Mouse (Mus musculus) cerebellum, postnatal 14 days (tissue): ENCODE results near the gene 1700025G04Rik.

Source experiments
- DNase-seq, 2 experiments: peaks; one replicate each; pipeline ENCODE4 v3.0.0; 2021; ENCODE audit warnings: mixed read lengths in 2 of 2

Gene 1700025G04Rik

GRCm38 (mm10) chr1:152075725-152076124 is 14.2 kb downstream of the 1700025G04Rik start:
- no peak for DNase-seq

DNA sequence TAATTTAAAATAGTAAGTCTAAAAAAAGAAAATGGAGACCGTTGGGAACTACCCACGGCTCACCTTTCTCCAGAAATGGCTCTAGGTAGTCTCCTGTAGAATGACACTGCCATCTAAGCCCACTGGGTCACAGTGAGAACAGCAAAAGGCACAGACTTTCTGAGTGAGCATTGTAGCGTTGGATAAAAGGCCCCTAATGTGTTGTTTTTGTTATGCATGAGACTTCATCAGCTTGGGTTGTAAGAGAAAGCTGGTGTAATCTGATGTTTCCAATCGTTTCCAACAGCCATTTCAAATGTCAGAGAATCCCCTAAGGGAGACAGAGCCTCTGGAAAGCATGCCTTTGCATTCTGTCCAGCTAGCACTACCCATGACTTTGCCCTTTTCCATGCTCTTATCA is 19.5 kb downstream of the 1700025G04Rik start:
- DNase-seq: no peak

DNA sequence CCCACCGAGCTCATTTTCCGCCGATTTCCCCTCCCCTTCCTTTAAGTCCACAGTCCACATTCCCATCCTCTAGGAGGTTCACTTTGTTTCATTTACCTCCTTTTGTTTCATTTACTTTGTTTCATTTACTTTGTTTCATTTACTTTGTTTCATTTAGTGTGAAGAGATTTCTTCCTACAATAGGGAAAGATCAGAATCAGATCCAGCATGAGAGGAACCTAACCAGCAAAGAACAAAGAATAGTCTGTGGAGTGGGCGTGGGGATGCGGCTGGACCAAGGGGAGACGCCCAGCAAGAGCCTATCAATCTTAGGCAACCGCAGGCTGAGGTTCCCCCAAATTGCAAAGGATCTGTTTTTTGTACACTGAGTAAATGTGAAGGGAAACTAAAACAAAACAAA is 20.2 kb downstream of the 1700025G04Rik start:
- no peak for DNase-seq

GRCm38 (mm10) chr1:152067919-152068318 is 22.0 kb downstream of the 1700025G04Rik start:
- DNase-seq: no peak

GRCm38 (mm10) chr1:152065527-152065926 is 24.4 kb downstream of the 1700025G04Rik start:
- DNase-seq: no peak

DNA sequence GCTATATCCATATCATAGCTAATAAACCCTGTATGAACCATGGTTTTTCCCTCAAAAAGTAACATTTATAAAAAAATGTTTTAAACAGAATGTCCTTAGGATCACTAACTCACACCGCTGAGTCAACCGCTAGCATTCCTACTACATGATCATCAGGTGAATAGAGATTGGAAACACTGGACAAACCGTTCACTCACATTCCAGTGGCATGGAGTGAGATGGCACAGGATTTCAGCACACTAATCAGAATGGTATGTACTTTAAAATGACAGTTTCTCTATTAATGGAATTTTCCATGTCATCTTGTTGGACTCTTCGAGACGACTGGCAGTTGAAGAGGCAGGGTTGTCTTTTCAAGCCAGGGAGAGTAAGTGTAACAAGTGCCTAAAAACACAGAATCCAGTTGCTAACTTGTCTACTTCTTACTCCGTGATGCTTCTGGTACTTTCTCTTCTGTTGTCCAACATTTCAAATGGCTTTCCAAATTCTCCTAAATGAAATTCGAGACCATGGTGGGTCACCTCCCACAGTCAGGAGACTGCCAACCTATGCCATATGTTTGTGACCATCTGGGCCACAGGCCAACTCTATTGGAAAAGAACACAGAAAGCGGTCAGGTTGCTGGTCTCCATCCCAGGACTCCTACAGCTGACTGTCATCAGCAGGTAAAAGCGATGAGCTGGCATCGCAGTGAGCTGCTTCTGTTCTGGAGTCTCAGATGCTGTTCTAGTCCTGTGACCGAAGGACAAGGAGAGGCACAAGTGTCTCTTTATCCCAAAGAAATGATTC is 26.4 kb downstream of the 1700025G04Rik start:
- peak; percentile 91 to 95 for DNase-seq

- no peak for DNase-seq
These were observed 28.2 kb downstream of the 1700025G04Rik start for GRCm38 (mm10) chr1:152061745-152062144.

DNA sequence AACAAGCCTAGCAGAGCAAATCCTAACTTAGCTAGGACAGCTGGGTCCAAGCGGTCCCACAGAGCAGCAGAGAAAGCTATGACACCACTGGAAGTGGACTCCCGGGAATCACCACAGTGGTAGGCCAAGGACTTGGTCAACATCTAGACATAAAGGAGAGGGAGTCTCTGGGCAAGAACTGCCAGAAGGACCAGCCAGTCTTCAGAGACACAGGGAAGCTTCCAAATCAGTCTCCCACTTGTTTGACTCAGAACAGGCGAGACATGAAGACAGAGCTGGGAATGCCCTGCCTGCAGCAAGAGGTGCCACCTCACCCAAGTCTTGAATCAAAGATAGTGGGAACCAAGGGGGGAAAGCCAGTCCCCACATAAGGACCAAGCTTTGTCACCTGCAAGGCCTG is 29.7 kb downstream of the 1700025G04Rik start:
- no peak for DNase-seq

DNA sequence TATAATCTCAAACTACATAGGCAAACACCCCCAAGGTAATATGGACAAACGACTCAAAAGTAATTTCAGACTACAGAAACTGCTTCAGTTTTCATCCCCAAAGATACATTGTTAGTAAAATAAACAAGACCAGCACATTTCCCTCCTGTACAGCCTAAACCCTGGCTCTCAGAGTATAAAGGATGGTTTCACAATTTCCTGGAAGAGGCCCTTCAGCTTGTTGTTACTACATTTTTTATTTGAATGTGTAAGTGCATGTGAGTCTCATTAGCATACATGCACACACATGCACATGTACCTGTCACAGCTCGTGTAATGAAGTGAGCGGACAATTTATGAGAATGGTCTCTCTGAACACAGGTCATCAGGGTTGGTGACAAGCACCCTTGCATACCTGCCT is 31.1 kb downstream of the 1700025G04Rik start:
- no peak for DNase-seq

- DNase-seq: no peak
These were observed 36.8 kb downstream of the 1700025G04Rik start for GRCm38 (mm10) chr1:152053112-152053511.

GRCm38 (mm10) chr1:152051858-152052257 is 38.1 kb downstream of the 1700025G04Rik start:
- DNase-seq: no peak

DNA sequence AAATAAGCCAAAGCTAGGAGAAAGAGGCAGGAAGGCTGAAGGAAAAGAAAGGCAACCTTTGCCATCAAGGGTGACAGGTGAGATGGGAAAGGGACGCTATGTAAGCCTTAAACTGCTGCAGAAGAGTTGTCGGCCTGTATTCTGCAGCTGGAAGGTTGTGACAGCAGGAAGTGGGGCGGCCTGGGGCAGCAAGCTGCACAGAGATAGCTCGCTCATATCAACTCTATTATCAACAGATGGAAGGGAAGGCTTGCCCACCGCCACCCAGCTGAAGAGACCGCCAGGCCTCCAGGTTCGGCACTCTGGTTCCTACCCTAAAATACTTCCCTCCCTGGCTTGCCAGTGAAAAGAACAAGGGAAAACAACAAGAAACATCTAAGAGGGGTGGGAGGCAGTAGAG is 39.9 kb downstream of the 1700025G04Rik start:
- no peak for DNase-seq

GRCm38 (mm10) chr1:152048291-152048690 is 41.6 kb downstream of the 1700025G04Rik start:
- no peak for DNase-seq

DNA sequence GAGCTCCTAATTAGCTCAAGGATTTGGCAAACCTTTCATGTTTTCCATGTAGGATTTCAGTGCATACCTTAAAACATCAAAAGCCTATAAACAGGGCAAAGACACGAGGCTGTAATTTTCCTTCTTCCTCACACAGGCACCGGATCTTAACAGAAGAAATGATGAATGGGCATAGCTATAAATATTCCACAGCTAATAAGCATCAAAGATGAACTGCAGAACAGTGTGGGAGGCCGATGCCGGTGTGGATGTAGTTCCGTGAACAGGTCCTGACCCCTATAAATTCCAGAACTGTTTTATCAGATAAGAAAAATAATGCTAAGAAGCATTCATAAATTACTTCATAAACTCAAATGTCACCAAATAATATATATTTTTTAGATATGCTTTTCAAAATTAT is 42.5 kb downstream of the 1700025G04Rik start:
- no peak for DNase-seq

DNA sequence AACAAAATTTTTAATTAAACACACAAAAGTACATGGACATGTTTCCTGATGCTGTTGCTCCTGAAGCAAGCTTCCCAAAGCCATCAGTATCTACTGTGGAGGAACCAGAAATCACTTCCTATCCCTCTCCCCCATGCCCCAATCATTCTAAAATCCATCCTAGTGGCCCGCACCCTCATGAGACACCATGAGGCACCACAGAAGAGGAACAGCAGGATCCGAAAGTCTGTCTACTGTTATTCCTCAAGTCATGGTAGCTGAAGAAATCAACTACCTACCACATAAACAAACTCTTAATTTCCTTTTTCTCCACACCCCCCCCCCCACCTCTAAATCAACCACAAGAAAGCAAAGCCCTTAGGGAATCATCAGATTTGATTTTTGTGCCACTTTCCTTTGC is 46.5 kb downstream of the 1700025G04Rik start:
- no peak for DNase-seq

DNA sequence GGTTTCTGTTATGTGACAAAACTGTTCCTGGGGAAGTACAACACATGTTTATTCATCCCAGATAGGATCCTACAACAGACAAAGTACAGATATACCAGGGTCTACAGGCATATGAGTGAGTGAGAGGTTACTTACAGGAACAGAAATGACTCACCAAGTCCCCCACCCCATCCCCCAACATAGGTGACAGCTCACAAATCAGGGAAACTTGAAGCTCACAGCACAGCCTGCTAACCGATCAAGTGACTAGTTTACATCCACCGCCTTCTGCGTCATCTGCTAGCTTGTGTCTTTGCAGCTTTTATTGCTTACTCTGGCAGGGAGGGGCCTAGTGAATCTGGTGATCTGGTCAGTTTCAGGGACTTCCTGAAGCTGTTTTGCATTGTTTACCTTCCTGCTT is 47.5 kb downstream of the 1700025G04Rik start:
- no peak for DNase-seq

GRCm38 (mm10) chr1:152041005-152041404 is 48.9 kb downstream of the 1700025G04Rik start:
- no peak for DNase-seq

GRCm38 (mm10) chr1:152040053-152040452 is 49.9 kb downstream of the 1700025G04Rik start:
- no peak for DNase-seq

DNA sequence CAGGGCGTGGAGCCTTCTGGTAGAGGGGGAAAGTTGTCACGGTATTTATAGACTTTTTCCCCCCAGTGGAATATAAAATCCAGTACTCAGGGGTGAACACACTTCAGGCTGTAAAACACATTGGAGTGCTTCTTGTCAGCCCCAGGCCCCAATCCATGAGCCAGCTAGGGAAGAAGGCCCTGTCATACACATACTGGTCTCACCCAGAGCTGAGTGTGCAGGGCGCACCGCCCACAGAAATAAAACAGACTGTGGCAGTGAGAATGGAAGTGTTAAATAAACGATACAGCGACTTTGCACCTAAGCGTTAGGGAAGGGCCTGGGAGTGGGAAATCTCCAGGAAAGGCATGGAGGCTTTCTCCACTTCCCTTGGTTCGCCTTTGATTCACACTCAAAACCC is 50.3 kb downstream of the 1700025G04Rik start:
- no peak for DNase-seq

DNA sequence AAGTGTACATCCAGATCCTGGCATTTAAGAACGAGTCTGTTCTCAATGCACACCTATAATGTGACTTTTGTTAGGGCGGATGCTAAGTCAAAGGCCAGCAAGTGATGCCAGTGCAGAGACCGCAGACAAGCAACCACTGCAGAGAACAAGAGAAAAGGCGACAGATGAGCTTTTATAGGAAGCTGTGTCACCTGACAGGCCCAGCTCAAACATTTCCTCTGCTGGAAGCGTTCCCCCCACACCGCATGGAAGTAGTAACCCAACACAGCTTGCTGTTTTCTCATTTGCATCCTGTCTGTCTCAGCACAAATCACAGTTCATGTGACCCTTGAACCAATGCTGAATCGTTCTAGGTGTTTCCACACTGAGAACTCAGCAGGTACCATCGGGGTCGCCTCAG is 51.8 kb downstream of the 1700025G04Rik start:
- no peak for DNase-seq

DNA sequence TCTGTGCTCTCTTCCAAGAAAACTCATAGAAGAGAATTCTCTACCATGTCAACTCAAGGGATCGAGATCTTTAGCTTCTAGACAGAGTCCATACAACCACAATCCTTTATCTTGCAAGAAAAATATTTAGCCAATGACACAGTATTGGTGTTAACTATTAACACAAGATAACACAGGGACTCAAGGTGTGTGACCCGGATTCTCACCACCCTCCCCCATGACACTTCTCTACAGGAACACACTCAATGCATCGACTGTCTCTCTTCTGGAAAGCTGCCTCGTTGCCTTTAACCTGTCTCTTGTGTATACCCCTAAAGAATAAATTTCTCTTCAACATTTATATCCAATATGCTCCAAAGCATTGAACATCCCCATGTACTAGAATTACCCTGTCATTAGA is 52.3 kb downstream of the 1700025G04Rik start:
- no peak for DNase-seq

- DNase-seq: no peak
These were observed 55.2 kb downstream of the 1700025G04Rik start for GRCm38 (mm10) chr1:152034766-152035165.

- no peak for DNase-seq
These were observed 56.2 kb downstream of the 1700025G04Rik start for GRCm38 (mm10) chr1:152033731-152034130.

DNA sequence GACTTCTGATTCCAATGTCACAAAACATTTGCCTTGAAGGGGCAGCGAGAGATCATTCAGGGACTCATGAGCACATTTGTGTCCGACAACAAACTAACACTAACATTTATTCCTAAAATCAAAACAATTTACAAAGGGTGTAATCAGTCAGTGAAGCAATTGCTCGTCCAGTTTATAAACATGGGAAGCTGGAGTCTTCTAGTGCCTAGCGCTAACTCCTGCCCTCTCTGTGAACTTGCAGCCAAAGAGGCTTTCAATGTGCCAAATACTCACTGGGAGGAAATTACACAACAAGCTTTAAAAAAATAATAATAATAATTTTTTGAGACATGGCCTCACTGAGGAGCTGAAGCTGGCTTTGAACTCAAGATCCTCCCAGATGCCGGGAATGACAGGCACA is 57.8 kb downstream of the 1700025G04Rik start:
- no peak for DNase-seq

- DNase-seq: no peak
These were observed 59.4 kb downstream of the 1700025G04Rik start for GRCm38 (mm10) chr1:152030546-152030945.
